Mouse (Mus musculus): ENCODE measurements at regions not wholly inside any gene's neighbourhood (a gene's known extent, or its start where the extent isn't known, plus 50 kb on each side); places are given as distances from the start of the nearest gene placed in this dataset.
A peak's percentile ranks its signal among the peaks of the same experiment; 100 is the strongest.

DNA sequence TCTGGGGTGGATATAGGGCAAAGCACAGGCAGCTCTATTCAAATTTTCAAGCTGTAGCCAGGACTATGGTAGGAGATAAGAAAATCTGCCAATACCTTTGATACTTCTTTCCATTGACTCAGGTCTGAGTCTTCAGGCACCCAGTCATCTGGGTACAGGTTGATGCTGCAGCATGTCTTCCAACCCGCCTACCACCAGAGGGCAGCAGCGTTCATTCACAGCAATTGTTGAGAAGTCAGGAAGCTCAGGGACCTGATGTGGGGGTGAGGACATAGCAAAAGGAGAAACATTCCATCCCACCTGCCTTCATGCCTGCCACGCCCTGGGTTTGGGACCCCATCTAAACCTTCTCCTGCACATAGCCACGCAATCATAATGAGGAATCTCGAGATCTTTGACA, 118.2 kb upstream of the Gm21876 start:
- DNase-seq (ENCODE audit: low spot score in 2 of 2): no peak

- no peak for DNase-seq (ENCODE audit: low spot score in 2 of 2)
These were observed 120.0 kb upstream of the Gm21876 start for GRCm38 (mm10) chrX:21295460-21295859.

DNA sequence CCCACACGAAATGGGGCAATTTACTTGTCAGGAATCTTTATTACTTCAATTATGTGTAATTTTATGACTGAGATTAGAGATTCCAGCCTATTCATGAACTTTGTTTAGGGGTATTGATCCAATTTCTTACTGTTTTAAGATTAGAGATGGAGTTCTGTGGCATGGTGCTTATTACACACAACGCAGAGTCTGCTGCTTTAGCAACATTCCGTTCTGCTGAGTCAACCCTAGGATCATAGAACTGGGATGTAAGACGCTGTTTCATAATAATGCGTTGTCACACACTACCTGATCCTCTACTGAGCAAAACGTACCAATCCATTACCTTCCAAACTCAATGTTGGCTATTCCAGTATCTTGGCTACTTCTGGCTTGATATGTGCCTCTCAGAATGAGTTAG, 121.9 kb upstream of the Gm21876 start:
- DNase-seq (ENCODE audit: low spot score in 2 of 2): no peak

DNA sequence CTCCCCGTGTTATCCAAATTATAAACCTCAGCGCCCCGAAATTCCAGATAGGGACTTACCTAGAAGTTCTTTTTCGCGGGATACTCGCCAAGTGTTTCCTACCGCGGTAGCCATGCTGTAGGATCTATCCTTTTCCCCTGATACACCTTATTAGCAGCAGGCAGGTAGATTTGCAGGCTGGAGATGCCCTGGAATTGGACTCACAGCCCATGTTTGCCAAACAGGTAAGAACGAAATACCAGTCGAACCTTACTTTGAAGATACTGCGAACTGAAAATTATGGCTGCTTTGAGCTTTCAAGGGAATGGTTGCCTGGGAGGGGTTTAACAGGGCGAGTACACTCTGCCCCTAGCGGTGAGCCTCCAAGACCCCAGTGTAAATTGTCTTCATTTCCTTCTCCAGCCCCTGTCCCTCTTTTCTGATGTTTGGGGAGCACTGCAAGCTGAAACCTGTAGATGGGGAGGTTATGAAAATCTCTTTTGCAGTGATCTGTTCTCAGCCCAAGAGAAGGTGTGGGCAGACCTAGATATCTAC, 149.8 kb upstream of the Agtr2 start:
- DNase-seq (ENCODE audit: low spot score in 2 of 2): no peak

GRCm38 (mm10) chrX:21344397-21344796, 139.9 kb upstream of the Agtr2 start:
- DNase-seq (ENCODE audit: low spot score in 2 of 2): no peak

- DNase-seq (ENCODE audit: low spot score in 2 of 2): no peak
These were observed 133.8 kb upstream of the Agtr2 start for GRCm38 (mm10) chrX:21350503-21350902.

GRCm38 (mm10) chrX:21352350-21352749, 132.0 kb upstream of the Agtr2 start:
- DNase-seq (ENCODE audit: low spot score in 2 of 2): no peak

DNA sequence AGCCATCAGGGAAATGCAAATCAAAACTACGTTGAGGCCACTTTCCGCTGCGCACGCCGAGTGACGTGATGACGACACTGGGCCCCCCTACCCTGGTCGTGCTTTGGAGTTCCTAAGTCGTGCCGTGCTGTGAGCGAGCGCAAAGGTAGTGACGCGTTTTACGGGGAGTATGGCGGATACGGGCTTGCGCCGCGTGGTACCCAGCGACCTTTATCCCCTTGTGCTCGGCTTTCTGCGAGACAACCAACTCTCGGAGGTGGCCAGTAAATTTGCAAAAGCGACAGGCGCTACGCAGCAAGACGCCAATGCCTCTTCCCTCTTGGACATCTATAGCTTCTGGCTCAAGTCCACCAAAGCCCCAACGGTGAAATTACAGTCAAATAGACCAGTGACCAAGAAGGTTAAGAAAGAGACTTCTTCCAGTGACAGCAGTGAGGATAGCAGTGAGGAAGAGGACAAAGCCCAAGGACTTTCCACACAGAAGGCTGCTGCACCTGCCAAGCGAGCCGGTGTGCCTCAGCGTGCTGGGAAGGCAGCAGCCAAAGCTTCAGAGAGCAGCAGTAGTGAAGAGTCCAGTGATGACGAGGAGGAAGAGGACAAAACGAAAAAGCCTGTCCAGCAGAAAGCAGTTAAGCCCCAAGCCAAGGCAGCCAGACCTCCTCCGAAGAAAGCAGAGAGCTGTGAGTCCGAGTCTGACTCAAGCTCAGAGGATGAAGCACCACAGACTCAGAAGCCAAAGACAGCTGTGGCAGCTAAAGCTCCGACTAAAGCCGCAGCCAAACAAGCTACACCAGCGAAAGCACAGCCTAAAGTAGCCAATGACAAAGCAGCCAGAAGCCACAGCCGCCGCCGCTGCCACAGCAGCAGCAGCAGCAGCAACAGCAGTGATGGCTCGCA, 123.3 kb upstream of the Agtr2 start:
- DNase-seq (ENCODE audit: low spot score in 2 of 2): peak in 1 of 2 experiments; percentile 2

- DNase-seq (ENCODE audit: low spot score in 2 of 2): no peak
These were observed 99.1 kb upstream of the Agtr2 start for GRCm38 (mm10) chrX:21385221-21385620.

DNA sequence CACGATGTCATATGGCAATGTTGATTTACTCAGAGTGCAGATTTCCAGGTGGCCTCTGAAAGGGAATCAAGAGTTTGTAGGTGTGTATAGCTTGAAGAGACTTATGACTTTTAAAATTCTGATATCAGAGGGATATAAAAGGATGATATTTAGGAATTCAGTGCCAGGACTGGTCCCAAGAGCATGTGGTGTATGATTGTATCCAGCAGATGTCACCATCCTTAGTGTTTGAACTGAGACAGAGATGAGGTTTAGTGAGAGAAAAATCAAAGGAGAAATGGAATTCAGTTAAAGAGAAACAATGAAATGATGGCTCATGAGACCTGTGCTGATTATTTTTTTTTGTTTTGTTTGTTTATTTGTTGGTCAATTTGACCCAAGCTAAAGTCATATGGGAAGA, 94.4 kb upstream of the Agtr2 start:
- no peak for DNase-seq (ENCODE audit: low spot score in 2 of 2)

DNA sequence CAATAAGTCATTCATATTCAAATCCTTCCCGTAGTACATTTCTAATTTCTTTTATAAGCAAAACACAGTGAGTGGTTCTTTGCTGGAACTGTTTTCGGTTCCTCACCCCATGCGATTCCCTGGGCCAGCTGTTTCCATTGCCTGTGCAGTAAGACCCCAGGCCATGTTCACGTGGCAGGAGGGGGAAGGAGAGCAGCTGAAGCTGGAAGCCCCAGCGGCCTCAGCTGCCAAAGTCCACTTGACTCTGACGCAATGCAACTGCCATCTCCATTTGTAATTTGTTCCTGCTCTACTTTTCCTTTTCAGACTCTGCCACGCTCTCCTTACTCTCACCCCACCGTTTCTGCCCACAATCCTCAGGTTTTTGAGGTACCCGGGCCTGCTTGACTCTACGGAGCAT, 91.1 kb upstream of the Agtr2 start:
- DNase-seq (ENCODE audit: low spot score in 2 of 2): peak; percentile 15 to 29

- DNase-seq (ENCODE audit: low spot score in 2 of 2): no peak
These were observed 59.5 kb upstream of the Agtr2 start for GRCm38 (mm10) chrX:21424797-21425196.

DNA sequence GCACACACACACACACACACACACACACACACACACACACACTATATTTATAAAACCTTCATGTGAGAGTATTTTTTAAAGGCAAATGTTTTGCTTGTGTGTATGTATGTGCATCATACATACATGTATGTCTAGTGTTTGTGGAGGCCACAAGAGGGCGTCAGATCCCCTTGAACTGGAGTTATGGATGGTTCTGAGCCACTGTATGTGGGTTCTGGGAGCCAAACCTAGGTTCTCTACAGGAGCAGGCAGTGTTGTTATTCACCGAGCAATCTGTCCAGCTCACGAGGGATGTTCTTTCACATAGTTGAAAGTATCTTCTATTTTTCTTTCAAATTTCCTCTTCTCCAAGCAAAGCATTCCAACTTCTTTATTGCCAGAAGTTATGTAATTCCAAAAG, 56.3 kb upstream of the Agtr2 start:
- peak; percentile 13 to 23 for DNase-seq (ENCODE audit: low spot score in 2 of 2)

DNA sequence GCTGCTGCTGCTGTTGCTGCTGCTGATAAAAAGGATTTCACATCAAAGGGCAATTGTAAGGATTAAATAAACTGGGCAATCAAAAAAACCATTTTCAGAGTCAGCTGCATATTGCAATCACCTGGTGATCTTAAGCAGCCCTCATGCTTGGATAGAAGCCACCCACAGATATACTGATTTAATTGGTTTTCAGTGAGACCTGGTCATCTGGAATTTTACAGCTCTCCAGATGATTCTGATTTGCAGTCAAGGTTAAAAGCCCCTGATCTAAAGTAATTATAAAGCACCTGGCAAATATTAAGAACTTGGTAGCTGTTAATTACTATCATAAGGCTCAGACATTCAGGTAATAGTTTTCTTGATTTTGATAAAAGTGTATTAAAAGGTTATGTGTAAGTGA, 50.8 kb upstream of the Agtr2 start:
- no peak for DNase-seq (ENCODE audit: low spot score in 2 of 2)

Measured in heart, adult 9 months (tissue).